Mouse (Mus musculus): ENCODE data around the gene Med12l. TPM values are rescaled to one million over a fixed set of nuclear protein-coding genes. Genes with fewer than 3 reads are reported as not detected.
A peak's percentile ranks its signal among the peaks of the same experiment; 100 is the strongest.

The Med12l gene
- polyA plus RNA-seq, 1 experiment from 2014 or later = 2.3 TPM

DNA sequence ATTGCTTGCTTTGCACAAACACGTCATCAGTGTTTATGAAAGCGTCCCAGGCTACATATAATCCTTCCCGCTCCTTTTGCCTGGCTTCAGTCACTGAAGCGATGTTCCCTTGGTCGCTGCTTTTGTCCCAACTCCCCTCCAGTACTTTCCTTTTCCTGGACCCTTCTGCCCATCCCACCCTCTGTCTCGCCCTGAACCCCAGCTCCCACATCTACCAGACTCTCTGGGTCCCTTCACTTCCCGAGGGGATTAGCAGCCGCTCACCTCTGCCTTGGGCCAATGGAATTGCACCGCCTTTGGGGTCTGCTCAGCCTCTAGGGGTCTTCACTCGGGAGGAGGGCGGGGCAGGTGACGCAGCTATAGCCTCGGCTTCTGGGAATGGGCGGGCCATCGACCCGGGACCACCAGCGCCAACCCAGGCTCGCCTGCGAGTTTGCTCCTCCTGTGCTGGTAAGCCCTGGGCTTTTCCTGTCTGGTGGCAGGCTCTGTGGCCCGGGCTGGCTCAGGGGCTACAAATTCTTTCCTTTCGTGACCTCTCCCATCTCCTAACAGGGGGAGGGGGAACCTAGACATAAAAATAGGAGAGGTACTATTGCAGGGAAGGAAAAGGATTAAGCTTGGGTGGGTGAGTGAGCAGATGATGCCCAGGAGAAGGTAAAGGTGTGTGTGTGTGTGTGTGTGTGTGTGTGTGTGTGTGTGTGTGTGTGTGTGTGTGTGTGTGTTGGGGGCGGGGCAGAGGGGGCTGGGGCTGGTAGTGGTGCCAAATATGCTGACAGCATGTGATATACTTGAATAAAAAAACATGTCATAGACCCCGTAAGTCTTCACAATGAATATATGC is 338.7 kb downstream of the Med12l start, which contains the start of gene Igsf10:
Gene Igsf10, minus strand, starts transcription at position 330 of the 841 bp plus-strand sequence.
- H3K27ac ChIP-seq (replicated peaks) = peak within 1 kb of the TSS; percentile 73
- H3K9ac ChIP-seq = peak within 1 kb of the TSS; percentile 87
- peak within 1 kb of the TSS; percentile 83 for H3K4me3 ChIP-seq
- no peaks in the 10 kb centered on the region for H3K9me3 ChIP-seq
- ATAC-seq (ENCODE audit: extremely low read depth, insufficient number of reproducible peaks, low FRiP score, low TSS enrichment) = peak; percentile 80
- WGBS = 3% methylated on average over 22 of the region's 23 CpGs
- peak within 1 kb of the TSS; percentile 83 for H3K4me2 ChIP-seq
- 0 out of 2 replicates have a peak, but pooled peaks cover 5% of the 10 kb centered on the region for H3K4me1 ChIP-seq
- no peaks in the 10 kb centered on the region for H3K27me3 ChIP-seq (replicated peaks)
- no peaks in the 10 kb centered on the region for H3K36me3 ChIP-seq

DNA sequence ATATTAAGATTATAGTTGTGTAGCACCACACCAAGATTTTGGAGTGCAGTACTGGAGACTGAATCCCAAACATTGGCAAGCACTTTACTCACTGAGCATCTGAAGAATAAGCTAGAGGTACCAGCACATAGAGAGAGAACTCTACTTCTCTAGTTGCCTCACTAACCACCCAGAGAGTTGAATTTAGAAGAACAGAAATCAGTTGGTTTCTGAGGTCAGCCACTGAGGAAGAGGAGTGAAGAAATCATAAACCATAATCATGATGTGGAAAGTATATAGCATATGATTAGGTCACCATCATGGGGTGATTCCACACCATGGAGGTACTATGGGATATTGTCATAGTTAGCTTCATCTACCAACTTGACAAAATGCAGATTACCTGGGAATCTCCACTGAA is 346.1 kb downstream of the Med12l start:
- Histone ChIP-seq H3K27me3 (replicated peaks) (no peaks in the 10 kb centered on the region), H3K4me3 (no peak overlapping the region), H3K4me1 (no peaks in the 10 kb centered on the region), H3K27ac (replicated peaks) (no peak overlapping the region), H3K9me3 (no peaks in the 10 kb centered on the region), H3K36me3 (no peaks in the 10 kb centered on the region), H3K9ac (no peak overlapping the region), H3K4me2 (no peak overlapping the region)
- no peak for ATAC-seq (ENCODE audit: extremely low read depth, insufficient number of reproducible peaks, low FRiP score, low TSS enrichment)

DNA sequence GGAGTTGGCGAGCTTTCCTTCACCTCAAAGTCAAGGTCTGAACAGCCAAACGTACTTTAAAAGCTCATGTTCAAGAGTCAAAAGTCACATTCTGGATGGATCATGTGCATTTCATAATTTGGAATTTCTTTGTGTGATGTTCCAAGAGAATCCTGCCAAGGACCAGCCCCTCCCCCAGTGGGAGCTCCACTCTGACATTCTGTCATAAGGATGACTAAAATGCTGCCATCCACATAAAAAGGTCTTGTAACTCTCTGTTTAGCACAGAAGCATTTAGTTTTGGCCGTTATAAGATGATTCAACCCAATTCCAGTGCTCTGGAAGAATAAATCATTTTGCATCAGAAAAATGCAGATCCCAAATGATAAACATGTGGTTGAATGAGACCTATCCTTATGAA is 348.5 kb downstream of the Med12l start:
- Histone ChIP-seq H3K4me3 (no peak overlapping the region), H3K4me1 (no peaks in the 10 kb centered on the region), H3K27ac (replicated peaks) (no peak overlapping the region), H3K27me3 (replicated peaks) (no peaks in the 10 kb centered on the region), H3K36me3 (no peaks in the 10 kb centered on the region), H3K4me2 (no peak overlapping the region), H3K9me3 (no peaks in the 10 kb centered on the region), H3K9ac (no peak overlapping the region)
- no peak for ATAC-seq (ENCODE audit: extremely low read depth, insufficient number of reproducible peaks, low FRiP score, low TSS enrichment)
- WGBS = 81% methylated on average over 3 of the region's 3 CpGs

GRCm38 (mm10) chr3:59360102-59360501 is 354.5 kb downstream of the Med12l start:
- H3K9ac ChIP-seq = no peak overlapping the region

DNA sequence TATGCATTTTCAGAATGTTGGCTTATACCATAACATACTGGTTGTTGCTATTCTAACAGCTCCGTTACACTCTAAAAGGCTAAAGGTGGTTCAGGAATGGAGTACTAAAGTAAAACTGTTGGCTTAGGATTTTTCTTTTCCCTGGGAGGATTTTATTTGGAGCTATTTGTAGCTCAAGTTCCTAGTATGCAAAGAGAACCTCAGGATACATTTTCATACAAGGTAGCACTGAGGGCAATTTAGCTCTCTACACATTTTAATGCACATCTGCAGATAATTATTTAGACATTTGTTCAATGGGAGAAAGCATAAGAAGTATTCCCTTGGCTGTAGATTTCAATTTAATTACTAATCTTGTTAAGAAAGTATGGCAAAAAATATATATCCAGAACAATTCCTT is 356.3 kb downstream of the Med12l start:
- H3K4me3 ChIP-seq = no peak overlapping the region
- H3K9ac ChIP-seq = no peak overlapping the region
- no peak overlapping the region for H3K27ac ChIP-seq (replicated peaks)
- ATAC-seq (ENCODE audit: extremely low read depth, insufficient number of reproducible peaks, low FRiP score, low TSS enrichment) = no peak
- no peak overlapping the region for H3K4me2 ChIP-seq
- no peaks in the 10 kb centered on the region for H3K36me3 ChIP-seq
- no peaks in the 10 kb centered on the region for H3K4me1 ChIP-seq
- H3K27me3 ChIP-seq (replicated peaks) = no peaks in the 10 kb centered on the region
- WGBS = 74% methylated on average over 1 of the region's 1 CpGs
- H3K9me3 ChIP-seq = no peaks in the 10 kb centered on the region

More at GRCm38 (mm10) chr3:59360102-59360501, 354.5 kb downstream of the Med12l start:
- Histone ChIP-seq H3K36me3 (no peaks in the 10 kb centered on the region), H3K9me3 (no peaks in the 10 kb centered on the region), H3K27ac (replicated peaks) (no peak overlapping the region), H3K27me3 (replicated peaks) (no peaks in the 10 kb centered on the region), H3K4me2 (no peak overlapping the region), H3K4me1 (no peaks in the 10 kb centered on the region), H3K4me3 (no peak overlapping the region)
- no peak for ATAC-seq (ENCODE audit: extremely low read depth, insufficient number of reproducible peaks, low FRiP score, low TSS enrichment)

Other genes with a start within 250 kb of the Med12l start
- 0.09 and 0.13 TPM in 2 replicates for gene Mindy4b-ps, start 183.5 kb upstream of the Med12l start, polyA plus RNA-seq (2015; fragmentation: Nextera tagmentation; extraction: Ambion mirVana)
- 0.12 TPM in 1 of 2 replicates, not detected in the other for gene Clrn1, start 120.5 kb upstream of the Med12l start, polyA plus RNA-seq (2015; fragmentation: Nextera tagmentation; extraction: Ambion mirVana)
- gene Gpr171, start 96.0 kb downstream of the Med12l start, polyA plus RNA-seq (2015; fragmentation: Nextera tagmentation; extraction: Ambion mirVana) = 0.66 and 0.68 TPM in 2 replicates
- gene P2ry14, start 147.8 kb downstream of the Med12l start, polyA plus RNA-seq (2015; fragmentation: Nextera tagmentation; extraction: Ambion mirVana) = 1.7 and 2.3 TPM in 2 replicates
- not detected in 2 replicates for gene Gpr87, start 189.3 kb downstream of the Med12l start, polyA plus RNA-seq (2015; fragmentation: Nextera tagmentation; extraction: Ambion mirVana)
- 1.1 TPM in 2 replicates for gene P2ry13, start 205.1 kb downstream of the Med12l start, polyA plus RNA-seq (2015; fragmentation: Nextera tagmentation; extraction: Ambion mirVana)

All from heart, embryonic 13.5 days (tissue).